Mouse (Mus musculus) frontal cortex, postnatal 14 days (tissue): ENCODE measurements around the gene Adgra3.

Source experiments
- DNase-seq, 2 experiments: peaks; one replicate each; pipeline ENCODE4 v3.0.0; 2022; ENCODE audit warnings: low spot score in 2 of 2

The Adgra3 gene

DNA sequence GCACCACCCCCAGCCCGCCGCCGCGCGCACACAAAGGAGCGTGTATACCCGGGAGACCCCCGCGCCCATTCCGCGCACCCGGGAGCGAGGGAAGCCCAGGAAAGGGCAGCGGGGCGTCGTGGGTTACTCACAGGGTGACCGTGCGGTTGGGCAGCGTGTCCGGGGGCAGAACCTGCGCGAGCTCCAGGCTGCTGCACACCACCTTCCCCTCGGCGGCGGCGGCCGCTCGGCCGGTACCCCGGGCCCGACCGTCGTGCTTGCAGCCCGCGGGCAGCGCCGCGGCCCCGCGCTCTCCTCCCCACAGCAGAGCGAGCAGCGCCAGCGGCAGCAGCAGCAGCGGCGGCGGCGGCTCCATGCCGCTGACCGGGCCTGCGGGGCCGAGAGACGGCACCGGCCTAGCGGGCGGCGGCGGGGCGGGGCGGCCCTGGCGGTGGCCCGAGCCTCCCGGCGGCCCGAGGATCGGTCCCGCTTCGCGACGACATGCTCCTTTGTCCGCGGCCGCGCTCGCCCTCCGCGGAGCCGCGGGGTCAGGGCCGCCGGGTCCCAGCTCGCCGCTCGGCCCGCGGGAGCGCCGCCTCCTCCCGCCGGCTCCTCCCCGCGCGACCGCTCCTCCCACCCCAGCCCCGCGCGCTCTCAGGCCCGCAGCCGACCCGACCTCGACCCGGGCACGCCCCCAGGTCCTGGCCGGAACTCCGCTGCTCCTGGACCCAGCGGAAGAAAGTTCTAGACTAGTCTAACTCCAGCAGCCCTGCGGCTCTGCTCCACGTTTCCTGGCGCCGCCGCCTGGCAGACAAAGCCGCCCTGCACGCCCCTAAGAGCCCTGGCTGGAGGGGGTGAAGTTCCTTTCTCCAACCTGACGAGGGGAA, at the start of gene Adgra3:
Gene Adgra3 (minus strand): TSS at position 586 of the 866 bp plus-strand sequence.
- DNase-seq: peak; percentile 20 to 41

DNA sequence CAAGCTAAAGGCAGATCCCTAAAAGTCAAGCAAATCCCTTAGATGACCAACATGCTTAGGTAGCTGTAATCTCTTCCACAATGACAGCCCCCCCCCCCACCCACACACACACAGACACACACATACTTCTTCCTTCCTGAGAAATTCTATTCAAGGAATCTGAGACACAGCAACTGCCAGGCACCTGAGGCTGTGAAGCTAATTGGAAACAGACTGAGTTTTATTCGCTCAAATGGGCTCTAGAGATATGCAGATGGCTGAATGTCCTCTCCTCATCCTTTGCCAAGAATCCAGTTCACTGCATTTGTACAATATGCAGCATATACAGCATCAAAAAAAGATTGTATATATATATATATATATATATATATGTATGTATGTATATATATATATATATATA, 24.6 kb upstream of the Adgra3 start:
- no peak for DNase-seq

DNA sequence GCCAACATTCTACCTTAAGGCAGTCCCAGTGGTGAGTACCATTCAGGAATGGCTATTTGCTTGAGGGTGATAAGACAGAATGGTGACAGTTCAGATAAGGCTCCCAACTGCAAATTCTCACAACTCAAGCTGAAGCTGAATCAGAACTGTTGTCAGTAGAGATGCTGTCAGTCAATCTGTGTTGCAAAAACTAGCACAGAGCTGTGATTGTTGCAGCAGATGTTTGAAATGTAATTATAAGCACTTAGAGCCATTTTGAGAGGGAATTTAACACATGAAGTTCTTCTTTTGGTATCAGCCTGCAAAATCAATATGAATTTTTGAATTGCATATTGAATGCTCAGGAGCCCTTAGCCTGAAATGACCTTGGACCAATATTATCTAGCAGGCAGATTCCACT, 15.4 kb upstream of the Adgra3 start:
- no peak for DNase-seq

DNA sequence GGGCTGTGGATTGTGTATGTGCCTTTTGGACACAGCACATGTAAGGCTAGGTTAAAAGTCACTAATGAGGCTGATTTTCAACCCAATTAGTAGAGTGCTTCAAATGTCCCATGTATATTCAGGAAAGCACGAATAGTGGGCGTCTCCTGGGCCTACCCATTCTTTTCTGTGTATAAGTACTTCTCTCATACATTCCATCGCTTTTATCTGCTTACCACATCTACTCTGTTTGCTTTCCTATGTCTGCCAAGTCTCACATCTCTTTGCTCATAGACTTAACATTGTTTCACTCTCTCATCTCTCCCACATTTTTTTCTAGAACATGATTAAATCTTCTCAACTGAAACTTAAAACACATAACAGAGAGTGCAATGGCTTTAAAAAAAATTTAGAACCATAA, 5.4 kb upstream of the Adgra3 start:
- DNase-seq: no peak

DNA sequence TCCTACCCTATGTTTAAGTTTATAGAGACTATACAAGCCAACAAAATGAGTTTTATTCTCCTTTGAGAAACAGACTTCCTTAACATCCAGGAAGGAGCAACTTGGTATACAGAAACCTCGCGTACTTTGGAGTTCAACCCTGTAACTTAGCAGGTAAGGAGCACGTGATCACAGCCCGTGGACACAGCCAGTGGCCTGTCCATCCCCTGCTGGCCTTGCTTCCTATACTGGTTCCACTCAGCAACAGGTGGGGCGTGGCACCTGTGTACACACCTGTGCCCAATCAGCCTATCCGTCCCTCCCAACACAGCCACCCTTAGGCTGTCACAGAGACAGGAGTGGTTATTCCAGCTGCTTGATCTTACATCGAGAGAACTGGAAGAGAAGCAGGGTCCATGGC, 780 bp upstream of the Adgra3 start:
- no peak for DNase-seq

DNA sequence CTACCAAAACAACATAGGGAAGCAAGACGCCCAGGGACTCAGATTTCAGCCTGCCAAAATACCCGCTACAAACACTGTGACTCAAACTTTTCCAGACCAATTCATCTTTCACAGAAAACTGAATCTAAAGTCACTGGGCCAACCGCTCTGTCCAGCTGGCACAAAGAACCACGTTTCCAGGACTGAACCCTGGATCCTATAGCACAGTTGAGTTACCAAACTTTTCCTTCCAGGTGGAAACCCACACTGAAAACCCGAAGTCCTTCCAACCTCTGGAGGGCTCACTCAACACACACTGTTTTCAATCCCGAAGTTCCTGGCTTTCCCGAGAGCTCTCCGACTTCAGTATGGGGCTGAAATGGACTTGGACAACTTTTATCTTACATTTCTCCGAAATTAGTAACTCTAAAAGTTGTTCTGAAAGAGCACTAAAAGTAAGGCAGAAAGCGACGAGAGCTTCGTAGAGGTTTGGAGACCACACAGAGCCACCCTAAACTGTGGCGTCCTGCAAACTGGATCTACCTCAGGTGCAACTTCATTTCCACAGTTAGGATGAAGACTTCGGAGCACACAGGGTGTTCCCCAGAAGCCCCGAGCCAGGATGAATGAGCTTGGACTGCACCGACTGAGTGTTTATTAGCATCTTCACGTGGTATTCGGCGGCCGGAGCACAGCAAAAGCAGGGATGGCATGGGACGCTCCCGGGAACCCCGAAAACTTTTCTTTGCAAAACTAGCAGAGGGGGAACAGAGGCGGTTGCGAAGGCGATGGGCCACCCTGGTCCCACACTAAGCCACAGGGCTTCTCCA, 990 bp downstream of the Adgra3 start:
- no peak for DNase-seq

DNA sequence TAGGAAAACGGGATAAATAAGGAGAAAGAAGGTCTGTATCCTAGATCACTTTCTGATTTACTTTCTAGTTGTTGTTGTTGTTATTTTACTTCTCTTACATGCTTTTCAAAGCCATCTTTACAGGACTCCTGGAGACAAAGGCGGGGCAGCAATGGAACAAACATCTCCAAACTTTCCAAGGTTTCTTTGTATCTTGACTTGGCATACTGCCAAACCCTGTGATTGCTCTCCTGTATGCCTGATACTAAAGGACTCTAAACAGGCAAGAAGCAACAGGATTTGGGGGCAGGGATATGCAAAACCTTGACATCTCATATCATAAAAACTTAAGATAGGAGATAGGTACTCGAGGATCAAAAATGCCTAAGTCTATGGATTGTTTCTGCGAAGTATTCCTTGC, 6.3 kb downstream of the Adgra3 start:
- no peak for DNase-seq

DNA sequence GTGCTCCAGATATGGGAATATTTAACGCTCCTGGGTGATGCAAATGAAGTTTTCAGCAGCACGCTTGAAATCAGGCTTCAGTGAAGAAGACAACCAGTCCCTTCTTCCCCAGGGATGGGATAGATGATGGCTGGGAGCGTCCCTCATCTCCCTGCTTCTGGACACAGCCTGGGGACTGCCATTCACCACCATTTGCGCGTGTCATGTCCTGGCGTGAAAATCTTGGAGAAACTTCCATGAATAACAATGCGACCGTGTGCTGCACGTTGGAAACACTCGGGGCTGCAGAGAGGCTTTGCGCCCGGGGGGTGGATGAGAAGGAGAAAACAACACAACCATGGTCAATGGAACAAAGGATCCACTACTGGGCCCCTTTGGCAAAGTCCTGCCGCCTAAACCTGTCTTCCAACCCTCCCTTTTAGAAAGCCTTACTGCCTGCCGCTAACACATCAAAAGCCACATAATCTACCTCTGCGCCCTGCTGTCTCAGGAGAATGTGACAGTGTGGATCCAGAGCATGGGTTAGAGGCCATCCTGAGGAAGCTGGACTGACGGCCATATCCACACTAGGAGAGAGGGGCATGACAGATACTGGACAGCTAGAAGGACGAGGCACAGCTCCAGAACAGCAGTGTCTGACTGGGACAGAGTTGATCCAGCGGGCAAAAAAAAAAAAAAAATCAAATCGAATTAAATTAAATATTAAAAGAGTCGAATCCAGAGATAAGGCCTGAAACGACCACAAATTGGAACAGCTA, 8.0 kb downstream of the Adgra3 start:
- no peak for DNase-seq

DNA sequence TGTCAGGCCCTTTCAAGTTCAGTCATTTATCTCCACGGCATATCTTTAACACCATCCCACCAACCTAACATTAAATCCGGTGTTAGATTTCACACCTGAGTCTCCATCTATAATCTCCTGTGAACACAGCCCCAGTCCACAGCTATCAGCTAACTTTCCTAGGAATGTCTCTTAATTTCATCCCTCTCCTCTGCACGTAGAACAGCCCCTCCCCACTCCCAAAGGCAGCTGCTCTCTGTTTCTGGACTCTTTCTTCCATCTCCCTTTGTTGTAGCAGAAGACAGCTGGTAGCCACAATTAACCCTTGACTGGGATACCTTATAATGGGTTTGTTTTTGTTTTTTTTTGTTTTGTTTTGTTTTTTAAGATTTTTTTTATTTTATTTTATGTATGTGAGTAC, 8.8 kb downstream of the Adgra3 start:
- no peak for DNase-seq

DNA sequence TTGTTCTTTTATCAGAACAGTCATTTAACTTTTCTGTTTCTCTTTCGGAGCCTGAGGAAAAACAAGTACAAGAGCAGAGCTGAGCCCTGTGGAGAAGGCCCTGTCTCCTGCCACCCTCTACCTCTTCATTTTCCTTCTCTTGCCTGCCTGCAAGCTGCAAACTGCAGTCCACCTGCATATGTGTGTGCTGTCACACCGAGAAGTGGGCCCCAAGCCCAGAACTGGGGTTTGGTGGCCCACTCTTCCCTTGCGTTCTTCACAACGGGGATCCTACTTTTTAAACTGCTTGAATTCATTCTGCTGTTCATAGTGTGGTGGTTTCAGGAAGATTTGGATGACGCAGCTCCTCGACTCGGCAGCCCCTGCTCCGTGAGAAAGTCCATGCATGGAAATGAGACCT, 9.3 kb downstream of the Adgra3 start:
- no peak for DNase-seq

DNA sequence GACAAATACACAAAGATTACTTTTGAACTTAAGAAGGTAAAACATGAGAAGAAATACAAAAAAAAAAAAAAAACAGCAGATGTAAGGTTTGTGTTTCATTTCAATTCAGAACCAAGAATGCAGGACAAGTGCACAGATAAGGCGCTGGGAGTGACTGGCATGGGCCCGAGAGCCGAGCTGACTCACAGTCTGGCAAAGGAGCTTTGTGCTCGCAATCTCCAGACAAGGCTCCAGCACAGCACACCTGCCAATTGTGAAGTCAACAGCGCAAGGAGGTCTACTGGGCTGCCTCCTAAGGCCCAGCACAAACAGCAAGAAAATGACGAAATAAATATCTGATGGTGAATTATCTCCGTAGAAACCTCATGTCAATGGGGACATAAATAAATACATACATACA, 9.8 kb downstream of the Adgra3 start:
- DNase-seq: no peak

DNA sequence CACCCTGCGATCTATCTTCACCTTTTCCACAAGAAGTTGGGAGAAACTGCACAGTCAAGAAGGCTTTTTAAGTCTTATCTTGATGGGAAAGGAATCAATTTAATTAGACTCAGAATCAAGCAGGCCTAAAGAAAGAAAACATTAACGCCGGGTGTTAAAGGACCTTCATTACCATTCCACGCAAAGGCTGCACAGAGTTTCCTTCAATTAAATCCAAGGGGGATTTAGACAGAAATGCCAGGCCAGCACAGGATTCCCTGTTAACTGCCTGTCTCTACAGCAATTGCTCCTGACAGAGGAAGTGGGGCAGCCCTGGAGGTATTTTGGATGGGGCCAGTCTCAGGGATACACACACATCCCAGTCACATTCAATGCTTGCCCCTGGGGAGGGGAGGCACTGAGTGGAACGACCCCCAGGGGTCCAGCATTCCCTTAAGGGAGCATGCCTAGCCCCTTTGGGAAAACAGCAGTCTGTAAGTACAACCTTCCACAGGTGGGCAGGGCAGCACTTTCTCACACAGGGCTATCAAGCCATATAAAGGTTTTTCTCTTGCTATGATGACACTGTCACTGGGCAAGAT, 10.4 kb downstream of the Adgra3 start:
- DNase-seq: no peak

DNA sequence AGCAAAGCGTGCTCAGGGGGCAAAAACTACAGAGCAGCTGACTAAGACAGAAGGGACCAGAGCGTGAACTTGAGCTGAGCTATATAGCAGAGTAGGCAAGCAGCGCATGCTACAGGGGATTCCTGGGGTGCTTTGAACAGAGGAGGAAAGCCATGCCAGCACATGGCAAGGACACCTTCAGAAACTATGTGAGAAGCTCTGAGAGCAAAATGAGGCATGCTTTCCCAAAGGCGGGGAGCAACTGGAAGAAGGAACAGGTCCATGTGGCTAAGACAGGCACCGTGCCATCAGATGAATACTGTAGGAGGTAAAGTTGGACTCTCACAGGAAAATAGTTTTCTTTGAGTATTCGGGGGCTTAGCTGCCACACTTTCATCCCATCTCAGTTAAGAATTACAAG, 13.6 kb downstream of the Adgra3 start:
- DNase-seq: no peak

DNA sequence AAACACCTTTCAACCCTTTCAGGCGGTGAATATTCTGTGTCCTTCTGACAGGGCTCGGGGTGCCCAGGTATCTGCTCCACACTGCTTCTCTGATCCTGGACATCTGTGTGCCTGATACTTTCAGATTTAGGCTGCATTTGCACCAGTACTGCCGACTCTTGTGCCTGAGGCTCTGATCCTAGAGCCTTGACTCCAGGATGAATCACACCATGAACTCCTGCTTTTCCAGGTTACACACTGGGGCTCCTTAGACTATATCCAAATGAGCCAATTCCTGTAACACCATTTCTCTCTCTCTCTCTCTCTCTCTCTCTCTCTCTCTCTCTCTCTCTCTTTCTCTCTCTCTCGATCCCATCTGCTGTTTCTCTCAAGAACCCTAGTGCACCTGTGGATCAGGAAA, 15.1 kb downstream of the Adgra3 start:
- DNase-seq: no peak

DNA sequence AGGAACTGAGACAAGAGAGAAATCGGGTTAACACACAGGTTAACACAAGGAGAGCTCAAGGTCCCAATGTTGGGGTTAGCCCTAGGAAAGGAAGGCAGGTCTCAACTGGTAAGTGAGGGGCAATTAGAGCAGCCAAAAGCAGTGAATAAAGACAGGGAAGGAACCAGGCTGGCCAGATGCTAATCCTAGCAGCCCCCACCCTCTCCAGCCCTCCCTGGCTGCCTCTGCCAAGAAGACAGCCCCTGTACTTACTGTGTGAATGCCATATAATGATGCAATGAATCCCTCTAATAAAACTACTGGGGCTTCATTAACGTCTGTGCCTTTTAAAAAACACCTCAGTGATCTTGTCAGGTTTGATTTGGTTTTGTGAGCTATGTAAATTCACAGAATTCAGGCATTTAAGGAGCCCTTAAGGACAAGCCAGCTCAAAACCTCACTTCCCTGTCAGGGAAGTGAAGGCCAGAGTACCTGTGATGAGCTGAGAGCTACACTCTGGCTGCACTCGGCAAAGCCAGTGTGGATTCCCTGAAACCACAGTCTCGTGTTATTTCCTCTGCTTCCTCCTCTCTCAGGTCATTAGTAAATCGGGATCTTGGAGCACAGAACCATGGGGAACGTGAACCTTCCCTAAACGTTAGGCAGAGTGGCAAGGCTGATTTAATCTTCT, 16.4 kb downstream of the Adgra3 start:
- DNase-seq: no peak

DNA sequence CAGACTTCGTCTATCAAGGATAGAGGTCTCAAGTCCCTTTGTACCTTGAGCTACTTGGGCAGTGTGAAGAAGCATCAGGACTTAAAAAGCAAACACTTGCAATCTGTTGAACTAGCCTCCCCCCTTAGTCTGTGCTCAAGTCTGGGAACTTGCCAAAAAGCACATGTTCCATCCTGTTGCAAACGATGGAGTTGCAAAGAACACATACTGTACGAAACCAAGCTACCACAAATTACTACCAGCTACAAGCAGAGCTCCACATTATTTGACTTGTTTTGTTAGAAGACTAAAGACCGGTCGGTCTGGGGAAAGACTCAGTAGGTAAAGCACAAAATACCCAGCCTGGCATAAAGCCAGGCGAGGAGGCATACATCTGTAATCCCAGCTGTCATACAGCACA, 19.3 kb downstream of the Adgra3 start:
- DNase-seq: no peak

DNA sequence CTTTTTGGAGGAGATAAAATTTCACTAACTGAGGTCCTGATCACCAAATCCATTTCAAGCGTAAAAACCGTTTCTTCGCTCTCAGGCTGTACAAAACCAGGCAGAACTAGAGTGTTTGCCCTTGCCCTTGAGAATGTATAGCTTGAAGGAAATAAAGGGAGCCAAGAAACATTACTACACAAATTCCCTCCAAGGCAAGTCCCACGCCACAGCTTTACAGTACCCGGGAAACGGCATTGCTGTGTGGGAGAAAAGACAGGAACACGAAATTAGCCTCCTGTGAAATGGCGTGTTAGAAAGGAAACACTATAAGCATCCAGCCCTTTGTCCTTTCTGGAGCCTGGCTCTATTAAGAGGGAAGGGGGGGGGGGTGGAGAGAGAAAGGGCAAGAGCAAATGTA, 21.1 kb downstream of the Adgra3 start:
- no peak for DNase-seq

DNA sequence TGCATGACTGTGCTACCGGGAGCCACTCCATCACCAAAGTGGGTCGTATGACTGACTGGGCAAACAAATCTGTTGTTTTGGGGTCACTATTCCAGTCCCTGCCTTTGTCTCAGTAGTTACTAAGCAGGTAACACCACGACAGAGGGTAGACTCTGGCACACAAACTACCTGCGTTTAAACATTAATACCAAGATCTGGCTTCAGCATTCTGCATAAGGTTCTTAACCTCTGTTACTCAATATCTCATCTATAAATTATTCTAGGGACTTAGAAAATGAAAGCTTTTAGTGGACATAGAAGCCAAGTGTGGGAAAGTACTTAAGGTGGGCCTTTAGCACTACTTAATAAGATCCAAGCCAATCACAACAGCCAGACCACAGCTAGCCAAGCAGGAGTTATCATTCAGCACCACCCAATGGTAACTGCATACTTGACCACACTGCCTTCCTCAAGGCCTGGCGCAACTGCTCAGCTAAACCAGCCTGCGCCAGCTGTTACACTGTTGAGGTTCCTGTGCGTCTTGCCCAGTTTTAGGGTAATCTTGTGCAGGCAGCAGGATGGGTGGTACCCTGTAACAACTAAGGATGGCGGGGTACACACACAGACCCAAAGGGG, 23.8 kb downstream of the Adgra3 start:
- no peak for DNase-seq

DNA sequence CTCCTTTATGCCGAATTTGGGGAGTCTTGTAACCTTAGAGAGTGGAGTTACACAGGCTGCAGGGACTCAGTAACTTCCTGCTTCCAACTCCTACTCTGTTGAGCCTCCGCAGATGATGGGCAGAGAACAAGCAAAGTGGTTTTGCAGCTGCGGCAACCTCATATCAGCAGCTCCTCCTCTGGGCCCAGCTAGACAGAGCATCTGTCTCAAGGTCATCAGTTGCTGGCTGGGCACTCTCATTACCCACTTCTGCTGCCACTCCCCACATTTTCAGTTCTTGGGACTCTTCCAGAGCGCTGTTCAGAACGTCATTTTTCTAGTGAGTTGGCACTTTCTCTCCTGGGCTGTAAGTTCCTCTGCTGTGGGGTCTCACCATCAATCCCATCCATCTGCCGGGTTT, 24.6 kb downstream of the Adgra3 start:
- DNase-seq: no peak

DNA sequence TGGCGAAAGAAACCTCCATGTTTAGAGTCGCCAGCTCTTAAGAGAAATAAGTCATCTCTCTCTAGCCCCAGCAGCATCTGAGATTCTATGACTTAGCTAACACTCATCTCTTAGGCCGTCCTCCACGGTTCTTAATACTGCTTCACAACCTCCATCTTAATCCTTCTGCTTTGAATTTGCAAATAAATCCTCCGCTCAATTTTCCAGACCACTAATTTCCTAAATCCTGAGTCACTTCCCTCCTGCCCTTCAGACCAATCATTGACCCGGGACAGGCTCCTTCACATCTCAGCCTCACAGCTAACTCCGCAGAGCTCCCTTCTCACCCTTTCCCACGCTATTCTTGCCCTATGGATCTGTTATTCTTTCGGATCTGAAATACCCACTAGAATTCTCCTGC, 25.1 kb downstream of the Adgra3 start:
- no peak for DNase-seq

DNA sequence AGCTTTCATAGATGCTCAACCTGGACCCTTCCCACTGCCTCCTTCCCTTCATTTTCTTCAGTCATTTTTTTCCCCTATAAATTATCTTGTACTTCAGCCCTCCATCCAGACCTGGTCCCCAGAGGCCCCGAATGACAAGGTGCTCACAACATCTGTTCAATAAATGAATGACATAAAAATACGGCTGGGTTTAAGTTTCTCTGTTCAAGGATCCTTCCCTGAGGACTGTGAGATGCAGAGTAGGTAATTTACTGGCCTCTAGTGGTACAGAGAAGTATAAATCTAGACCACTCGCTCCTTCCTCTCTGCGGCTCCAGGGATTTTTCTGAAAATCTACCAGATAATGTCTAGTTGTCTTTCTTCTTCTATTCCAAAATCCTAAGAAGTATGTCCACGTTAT, 26.5 kb downstream of the Adgra3 start:
- no peak for DNase-seq
